Mouse (Mus musculus): Measurements from ENCODE around the gene Fnip2. TPM values are rescaled to one million over a fixed set of nuclear protein-coding genes. Genes with fewer than 3 reads are reported as not detected.
"Not testable (repeated sequence)": the region's sequence is repeated elsewhere in the genome, so short reads cannot be mapped to it uniquely, and the experiment has no call there.

The Fnip2 gene
- polyA plus RNA-seq, 1 experiment from 2014 or later, result 5.3 TPM

GRCm38 (mm10) chr3:79576865-79577264, 9.3 kb upstream of the Fnip2 start:
- peaks cover 14% of the 10 kb centered on the region for H3K4me1 ChIP-seq (replicated peaks)
- ATAC-seq (ENCODE audit: insufficient number of reproducible peaks, low FRiP score), result 0 out of 2 replicates have a peak, but pooled peaks have one; percentile 42
- 0 out of 2 replicates have a peak overlapping the region, but pooled peaks have one; percentile 3 for H3K4me3 ChIP-seq
- no peak overlapping the region for H3K9ac ChIP-seq
- peak overlapping the region; percentile 40 for H3K4me2 ChIP-seq
- 21% methylated on average over 5 of the region's 5 CpGs for WGBS
- no peaks in the 10 kb centered on the region for H3K9me3 ChIP-seq (replicated peaks)
- no peak overlapping the region for H3K27ac ChIP-seq (ENCODE audit: poor library complexity, severe bottlenecking)
- no peaks in the 10 kb centered on the region for H3K27me3 ChIP-seq (replicated peaks)
- no peaks in the 10 kb centered on the region for H3K36me3 ChIP-seq

- 0 out of 2 replicates have a peak overlapping the region, but pooled peaks have one; percentile 3 for H3K4me3 ChIP-seq
- H3K27ac ChIP-seq (ENCODE audit: poor library complexity, severe bottlenecking), result no peak overlapping the region
- H3K4me2 ChIP-seq, result peak overlapping the region; percentile 40
- no peak for ATAC-seq (ENCODE audit: insufficient number of reproducible peaks, low FRiP score)
- H3K9me3 ChIP-seq (replicated peaks), result no peaks in the 10 kb centered on the region
- peaks cover 14% of the 10 kb centered on the region for H3K4me1 ChIP-seq (replicated peaks)
- H3K9ac ChIP-seq, result no peak overlapping the region; the same call in 1 of the 2 replicates
- WGBS, result 15% methylated on average over 3 of the region's 3 CpGs
- no peaks in the 10 kb centered on the region for H3K36me3 ChIP-seq
- H3K27me3 ChIP-seq (replicated peaks), result no peaks in the 10 kb centered on the region
Measured at GRCm38 (mm10) chr3:79576468-79576816, 8.8 kb upstream of the Fnip2 start.

GRCm38 (mm10) chr3:79575576-79576467, 8.2 kb upstream of the Fnip2 start:
- WGBS, result 38% methylated on average over 10 of the region's 10 CpGs
- Histone ChIP-seq H3K9me3 (replicated peaks) (no peaks in the 10 kb centered on the region), H3K36me3 (no peaks in the 10 kb centered on the region), H3K4me3 (no peak overlapping the region), H3K9ac (no peak overlapping the region; the same call in 1 of the 2 replicates), H3K27ac (ENCODE audit: poor library complexity, severe bottlenecking) (no peak overlapping the region), H3K4me2 (peak overlapping the region; percentile 40; the same call in 1 of the 2 replicates), H3K27me3 (replicated peaks) (no peaks in the 10 kb centered on the region), H3K4me1 (replicated peaks) (peaks cover 14% of the 10 kb centered on the region)
- ATAC-seq (ENCODE audit: insufficient number of reproducible peaks, low FRiP score), result no peak

- Histone ChIP-seq H3K9ac (no peak overlapping the region), H3K9me3 (replicated peaks) (no peaks in the 10 kb centered on the region), H3K4me1 (replicated peaks) (peaks cover 14% of the 10 kb centered on the region), H3K36me3 (no peaks in the 10 kb centered on the region), H3K4me3 (no peak overlapping the region), H3K4me2 (no peak overlapping the region), H3K27ac (ENCODE audit: poor library complexity, severe bottlenecking) (no peak overlapping the region), H3K27me3 (replicated peaks) (no peaks in the 10 kb centered on the region)
- 81% methylated on average over 3 of the region's 3 CpGs for whole genome bisulfite sequencing
- 0 out of 2 replicates have a peak, but pooled peaks have one; percentile 20 for ATAC-seq (ENCODE audit: insufficient number of reproducible peaks, low FRiP score)
Measured at GRCm38 (mm10) chr3:79574336-79574735, 6.7 kb upstream of the Fnip2 start.

GRCm38 (mm10) chr3:79573376-79573775, 5.8 kb upstream of the Fnip2 start:
- not testable (repeated sequence) for H3K27me3 ChIP-seq (replicated peaks); H3K9ac ChIP-seq; H3K4me3 ChIP-seq; H3K9me3 ChIP-seq (replicated peaks); ATAC-seq (ENCODE audit: insufficient number of reproducible peaks, low FRiP score); H3K4me2 ChIP-seq; H3K36me3 ChIP-seq; H3K27ac ChIP-seq (ENCODE audit: poor library complexity, severe bottlenecking)
- WGBS, result 88% methylated on average over 5 of the region's 5 CpGs
- peaks cover 14% of the 10 kb centered on the region for H3K4me1 ChIP-seq (replicated peaks)

- H3K9me3 ChIP-seq (replicated peaks), result no peaks in the 10 kb centered on the region
- H3K4me2 ChIP-seq, result no peak overlapping the region
- H3K4me1 ChIP-seq (replicated peaks), result peaks cover 14% of the 10 kb centered on the region
- no peak overlapping the region for H3K27ac ChIP-seq (ENCODE audit: poor library complexity, severe bottlenecking)
- WGBS, result 60% methylated on average over 3 of the region's 3 CpGs
- ATAC-seq (ENCODE audit: insufficient number of reproducible peaks, low FRiP score), result no peak
- H3K4me3 ChIP-seq, result no peak overlapping the region
- H3K27me3 ChIP-seq (replicated peaks), result no peaks in the 10 kb centered on the region
- H3K9ac ChIP-seq, result no peak overlapping the region
- H3K36me3 ChIP-seq, result no peaks in the 10 kb centered on the region
Measured at GRCm38 (mm10) chr3:79572399-79572798, 4.8 kb upstream of the Fnip2 start.

- no peaks in the 10 kb centered on the region for H3K36me3 ChIP-seq
- ATAC-seq (ENCODE audit: insufficient number of reproducible peaks, low FRiP score), result no peak
- 79% methylated on average over 3 of the region's 3 CpGs for WGBS
- no peak overlapping the region for H3K4me3 ChIP-seq
- peaks cover 21% of the 10 kb centered on the region for H3K4me1 ChIP-seq (replicated peaks)
- no peak overlapping the region for H3K27ac ChIP-seq (ENCODE audit: poor library complexity, severe bottlenecking)
- no peaks in the 10 kb centered on the region for H3K27me3 ChIP-seq (replicated peaks)
- H3K9me3 ChIP-seq (replicated peaks), result no peaks in the 10 kb centered on the region
- H3K4me2 ChIP-seq, result no peak overlapping the region
- no peak overlapping the region for H3K9ac ChIP-seq
Measured at GRCm38 (mm10) chr3:79569351-79569681, 1.7 kb upstream of the Fnip2 start.

GRCm38 (mm10) chr3:79568629-79569350, 1.2 kb upstream of the Fnip2 start:
- H3K36me3 ChIP-seq, result no peaks in the 10 kb centered on the region
- no peak overlapping the region for H3K27ac ChIP-seq (ENCODE audit: poor library complexity, severe bottlenecking)
- H3K9me3 ChIP-seq (replicated peaks), result no peaks in the 10 kb centered on the region
- H3K4me2 ChIP-seq, result peak overlapping the region; percentile 99; the same call in 1 of the 2 replicates
- H3K27me3 ChIP-seq (replicated peaks), result no peaks in the 10 kb centered on the region
- H3K4me3 ChIP-seq, result no peak overlapping the region
- no peak for ATAC-seq (ENCODE audit: insufficient number of reproducible peaks, low FRiP score)
- WGBS, result 89% methylated on average over 16 of the region's 16 CpGs
- H3K9ac ChIP-seq, result 0 out of 2 replicates have a peak overlapping the region, but pooled peaks have one; percentile 62
- H3K4me1 ChIP-seq (replicated peaks), result peaks cover 21% of the 10 kb centered on the region

GRCm38 (mm10) chr3:79566716-79567691, 592 bp downstream of the Fnip2 start:
- H3K4me1 ChIP-seq (replicated peaks), result peaks cover 21% of the 10 kb centered on the region
- no peaks in the 10 kb centered on the region for H3K9me3 ChIP-seq (replicated peaks)
- 4% methylated on average over 58 of the region's 60 CpGs for WGBS
- H3K27ac ChIP-seq (ENCODE audit: poor library complexity, severe bottlenecking), result peak overlapping the region; percentile 85
- no peaks in the 10 kb centered on the region for H3K27me3 ChIP-seq (replicated peaks)
- no peak; the same call in 1 of the 2 replicates for ATAC-seq (ENCODE audit: insufficient number of reproducible peaks, low FRiP score)
- H3K36me3 ChIP-seq, result no peaks in the 10 kb centered on the region
- H3K4me3 ChIP-seq, result peak overlapping the region; percentile 98
- peak overlapping the region; percentile 88 for H3K9ac ChIP-seq
- peak overlapping the region; percentile 99 for H3K4me2 ChIP-seq

GRCm38 (mm10) chr3:79564875-79565606, 2.6 kb downstream of the Fnip2 start:
- no peak overlapping the region; the same call in 1 of the 2 replicates for H3K4me2 ChIP-seq
- no peaks in the 10 kb centered on the region for H3K9me3 ChIP-seq (replicated peaks)
- 57% methylated on average over 10 of the region's 10 CpGs for WGBS
- no peak overlapping the region for H3K27ac ChIP-seq (ENCODE audit: poor library complexity, severe bottlenecking)
- peak overlapping the region; percentile 46; the same call in 1 of the 2 replicates for H3K9ac ChIP-seq
- peaks cover 21% of the 10 kb centered on the region for H3K4me1 ChIP-seq (replicated peaks)
- no peaks in the 10 kb centered on the region for H3K36me3 ChIP-seq
- H3K4me3 ChIP-seq, result no peak overlapping the region
- no peaks in the 10 kb centered on the region for H3K27me3 ChIP-seq (replicated peaks)
- no peak for ATAC-seq (ENCODE audit: insufficient number of reproducible peaks, low FRiP score)

All from heart, embryonic 12.5 days (tissue).